Mouse (Mus musculus): ENCODE measurements around the gene Lgals1. TPM values are rescaled to one million over a fixed set of nuclear protein-coding genes. Genes with fewer than 3 reads are reported as not detected.

Lgals1 gene
- polyA plus RNA-seq, 1 experiment from 2014 or later, result 718 TPM

Small RNA genes within 50 kb of the gene (microRNA-seq; reads per million reads assigned to microRNA genes)
- gene Mir6955, result not detected

Other genes starting within 250 kb of the Lgals1 start
- 0.16 and 0.55 TPM in 2 replicates for gene Elfn2, start 208.0 kb upstream of the Lgals1 start, polyA plus RNA-seq (2015; fragmentation: Nextera tagmentation; extraction: Ambion mirVana)
- gene Mfng, start 153.2 kb upstream of the Lgals1 start, polyA plus RNA-seq (2015; fragmentation: Nextera tagmentation; extraction: Ambion mirVana), result 19.6 and 19.8 TPM in 2 replicates
- gene Card10, start 123.7 kb upstream of the Lgals1 start, polyA plus RNA-seq (2015; fragmentation: Nextera tagmentation; extraction: Ambion mirVana), result 6.3 and 7.4 TPM in 2 replicates
- 29.4 and 38.7 TPM in 2 replicates for gene Cdc42ep1, start 84.1 kb upstream of the Lgals1 start, polyA plus RNA-seq (2015; fragmentation: Nextera tagmentation; extraction: Ambion mirVana)
- 2.2 TPM in 1 of 2 replicates, not detected in the other for gene Lgals2, start 71.2 kb upstream of the Lgals1 start, polyA plus RNA-seq (2015; fragmentation: Nextera tagmentation; extraction: Ambion mirVana)
- 44.9 and 48.9 TPM in 2 replicates for gene Gga1, start 49.5 kb upstream of the Lgals1 start, polyA plus RNA-seq (2015; fragmentation: Nextera tagmentation; extraction: Ambion mirVana)
- 0.20 and 0.41 TPM in 2 replicates for gene Gm49510, start 27.1 kb upstream of the Lgals1 start, polyA plus RNA-seq (2015; fragmentation: Nextera tagmentation; extraction: Ambion mirVana)
- gene Sh3bp1, start 27.0 kb upstream of the Lgals1 start, polyA plus RNA-seq (2015; fragmentation: Nextera tagmentation; extraction: Ambion mirVana), result 19.8 and 20.0 TPM in 2 replicates
- gene Pdxp, start 12.8 kb upstream of the Lgals1 start, polyA plus RNA-seq (2015; fragmentation: Nextera tagmentation; extraction: Ambion mirVana), result 16.9 and 18.3 TPM in 2 replicates
- gene Nol12, start 8.2 kb downstream of the Lgals1 start, polyA plus RNA-seq (2015; fragmentation: Nextera tagmentation; extraction: Ambion mirVana), result 28.3 and 33.7 TPM in 2 replicates
- gene Triobp, start 21.0 kb downstream of the Lgals1 start, polyA plus RNA-seq (2015; fragmentation: Nextera tagmentation; extraction: Ambion mirVana), result 47.9 and 53.7 TPM in 2 replicates
- gene H1f0, start 101.7 kb downstream of the Lgals1 start, polyA plus RNA-seq (2015; fragmentation: Nextera tagmentation; extraction: Ambion mirVana), result 301 and 315 TPM in 2 replicates
- not detected in 2 replicates for gene Galr3, start 115.2 kb downstream of the Lgals1 start, polyA plus RNA-seq (2015; fragmentation: Nextera tagmentation; extraction: Ambion mirVana)
- 28.4 and 28.5 TPM in 2 replicates for gene Ankrd54, start 136.2 kb downstream of the Lgals1 start, polyA plus RNA-seq (2015; fragmentation: Nextera tagmentation; extraction: Ambion mirVana)
- 151 and 161 TPM in 2 replicates for gene Eif3l, start 148.5 kb downstream of the Lgals1 start, polyA plus RNA-seq (2015; fragmentation: Nextera tagmentation; extraction: Ambion mirVana)
- gene Micall1, start 182.2 kb downstream of the Lgals1 start, polyA plus RNA-seq (2015; fragmentation: Nextera tagmentation; extraction: Ambion mirVana), result 21.1 and 23.2 TPM in 2 replicates
- gene Polr2f, start 214.3 kb downstream of the Lgals1 start, polyA plus RNA-seq (2015; fragmentation: Nextera tagmentation; extraction: Ambion mirVana), result 222 and 262 TPM in 2 replicates
- gene 1700088E04Rik, start 214.5 kb downstream of the Lgals1 start, polyA plus RNA-seq (2015; fragmentation: Nextera tagmentation; extraction: Ambion mirVana), result 11.0 and 12.0 TPM in 2 replicates
- gene Sox10, start 238.5 kb downstream of the Lgals1 start, polyA plus RNA-seq (2015; fragmentation: Nextera tagmentation; extraction: Ambion mirVana), result 0.39 and 0.59 TPM in 2 replicates

Measured in heart, embryonic 16.5 days (tissue).